Mouse (Mus musculus): Measurements from ENCODE around the gene Spred1. TPM values are rescaled to one million over a fixed set of nuclear protein-coding genes. Genes with fewer than 3 reads are reported as not detected.

The Spred1 gene
- total RNA-seq, 2 experiments from 2014 or later = 111 to 112 TPM

Small RNAs within 50 kb of the gene (microRNA-seq; reads per million reads assigned to microRNA genes)
- 1,233 to 4,592 reads per million in 2 experiments for gene Mir674

Other genes with a start within 250 kb of the Spred1 start
- 1 to 10 TPM; 1.1 TPM for gene Tmco5, start 242.7 kb upstream of the Spred1 start, total RNA-seq (2021)
- 10 to 100 TPM; 46.6 to 51.4 TPM for gene Fam98b, start 128.4 kb downstream of the Spred1 start, total RNA-seq (2021)
- gene Rasgrp1, start 221.6 kb downstream of the Spred1 start, total RNA-seq (2021) = 100 to 1,000 TPM; 368 to 401 TPM

All from layer of hippocampus, adult 18-20 months (tissue).